Mouse (Mus musculus) cerebellum, postnatal 36 days (tissue): ENCODE data around the gene Dok3.

Source experiments
- DNase-seq, 2 experiments: peaks; one replicate each; pipeline ENCODE4 v3.0.0; 2021 to 2022; ENCODE audit warnings: mixed read lengths in 2 of 2

Dok3 gene

GRCm38 (mm10) chr13:55505810-55506209 is 23.3 kb downstream of the Dok3 start:
- no peak for DNase-seq

- no peak for DNase-seq
Observed at GRCm38 (mm10) chr13:55504390-55504789, 24.7 kb downstream of the Dok3 start.

- no peak for DNase-seq
Observed at GRCm38 (mm10) chr13:55502405-55502804, 26.7 kb downstream of the Dok3 start.

- DNase-seq = no peak
Observed at GRCm38 (mm10) chr13:55500575-55500974, 28.5 kb downstream of the Dok3 start.

DNA sequence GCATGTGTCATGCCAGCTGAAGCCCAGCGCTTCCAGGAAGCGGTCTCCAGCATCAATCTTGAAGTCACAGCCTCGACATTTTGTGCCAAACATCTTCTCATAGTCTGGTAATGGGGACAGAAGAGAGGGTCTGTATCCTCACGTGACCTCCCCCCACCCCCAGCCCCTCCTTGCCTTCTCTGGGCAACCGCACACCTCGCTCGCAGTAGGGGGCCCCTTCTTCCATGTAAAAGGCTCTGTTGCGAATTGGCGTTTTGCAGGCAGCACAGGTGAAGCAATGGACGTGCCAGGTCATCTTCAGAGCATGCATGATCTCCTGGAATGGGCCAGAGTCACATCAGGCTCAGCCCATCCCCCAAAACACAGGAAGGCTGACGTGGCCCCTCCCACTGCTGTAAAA is 30.2 kb downstream of the Dok3 start:
- DNase-seq = no peak

GRCm38 (mm10) chr13:55496661-55497060 is 32.4 kb downstream of the Dok3 start:
- no peak for DNase-seq

- no peak for DNase-seq
Observed at GRCm38 (mm10) chr13:55495702-55496101, 33.4 kb downstream of the Dok3 start.

- DNase-seq = peak; percentile 76 to 80
Observed at GRCm38 (mm10) chr13:55494883-55495621, 34.0 kb downstream of the Dok3 start.

GRCm38 (mm10) chr13:55494257-55494656 is 34.8 kb downstream of the Dok3 start:
- no peak for DNase-seq

- DNase-seq = peak in 1 of 2 experiments; percentile 27
Observed at GRCm38 (mm10) chr13:55487578-55488498, 41.3 kb downstream of the Dok3 start, which contains the start of gene Dbn1. Gene Dbn1 (minus strand): TSS chr13:55488111.

DNA sequence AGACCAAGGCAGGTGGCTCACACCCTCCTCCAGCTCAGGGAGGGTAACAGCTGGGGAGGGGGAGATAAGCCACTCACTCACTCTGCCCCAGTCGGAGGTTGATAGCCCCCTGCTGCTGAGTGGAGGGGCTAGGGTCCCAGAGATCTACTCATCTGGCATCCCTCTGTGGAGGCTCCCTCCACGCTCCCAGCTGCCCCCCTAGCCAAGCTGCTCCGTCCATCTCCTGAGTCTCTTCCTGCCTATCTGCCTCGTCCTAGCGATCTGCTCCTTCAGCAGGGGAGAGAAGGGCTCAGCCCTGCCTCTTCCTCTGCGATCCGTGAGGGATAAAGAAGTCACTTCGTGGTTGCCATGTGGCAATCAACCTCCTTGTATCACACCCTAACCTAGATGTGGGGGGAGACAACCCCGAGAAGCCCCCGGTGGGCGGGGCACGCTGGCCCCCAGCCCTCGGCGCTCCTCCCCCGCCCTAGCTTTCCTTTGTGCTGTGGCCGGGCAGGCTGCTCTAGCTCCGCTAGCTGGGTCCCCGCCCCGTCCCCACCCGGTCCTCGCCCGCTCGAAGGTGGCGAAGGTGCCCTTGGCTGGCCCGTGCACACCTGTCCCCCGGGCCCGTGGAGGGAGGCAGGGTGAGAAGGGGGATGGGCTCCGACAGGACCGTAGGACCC is 42.0 kb downstream of the Dok3 start:
- no peak for DNase-seq

DNA sequence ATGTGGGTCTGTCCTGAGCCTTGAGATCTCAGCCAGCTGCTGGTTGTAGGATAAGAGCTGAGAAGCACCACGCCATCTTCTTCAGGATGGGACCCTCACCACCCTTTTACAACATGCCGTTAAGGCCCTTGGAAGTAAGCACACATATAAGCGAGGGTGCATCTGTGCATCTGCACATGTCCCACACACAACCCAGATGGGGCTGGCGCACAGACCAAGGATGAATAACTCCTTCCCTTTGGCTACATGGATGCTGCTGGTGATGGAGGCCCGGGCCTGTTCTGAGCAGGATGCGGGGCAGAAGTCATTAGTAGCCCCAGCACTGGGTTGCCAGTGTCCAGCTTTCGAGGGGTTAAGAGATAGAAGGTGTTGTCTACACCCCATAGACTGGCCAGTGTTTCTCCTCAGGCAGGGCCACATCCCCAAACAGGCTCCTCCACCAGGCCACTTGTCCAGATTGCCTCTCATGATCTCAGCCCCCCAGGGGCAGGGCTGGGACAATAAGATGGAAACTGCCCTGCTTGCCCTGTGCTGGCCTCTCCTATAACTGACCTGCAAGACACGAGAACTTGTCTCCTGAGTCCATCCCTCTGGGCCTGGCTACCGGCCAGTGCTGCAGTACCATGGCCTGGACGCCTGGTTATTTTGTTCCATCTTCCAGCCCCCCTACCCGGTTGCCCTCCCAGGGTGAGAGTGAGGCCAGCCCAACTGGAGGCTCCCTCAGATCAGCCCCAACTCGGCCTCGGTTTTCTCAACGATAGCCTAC is 42.9 kb downstream of the Dok3 start:
- peak in 1 of 2 experiments; percentile 28 for DNase-seq

DNA sequence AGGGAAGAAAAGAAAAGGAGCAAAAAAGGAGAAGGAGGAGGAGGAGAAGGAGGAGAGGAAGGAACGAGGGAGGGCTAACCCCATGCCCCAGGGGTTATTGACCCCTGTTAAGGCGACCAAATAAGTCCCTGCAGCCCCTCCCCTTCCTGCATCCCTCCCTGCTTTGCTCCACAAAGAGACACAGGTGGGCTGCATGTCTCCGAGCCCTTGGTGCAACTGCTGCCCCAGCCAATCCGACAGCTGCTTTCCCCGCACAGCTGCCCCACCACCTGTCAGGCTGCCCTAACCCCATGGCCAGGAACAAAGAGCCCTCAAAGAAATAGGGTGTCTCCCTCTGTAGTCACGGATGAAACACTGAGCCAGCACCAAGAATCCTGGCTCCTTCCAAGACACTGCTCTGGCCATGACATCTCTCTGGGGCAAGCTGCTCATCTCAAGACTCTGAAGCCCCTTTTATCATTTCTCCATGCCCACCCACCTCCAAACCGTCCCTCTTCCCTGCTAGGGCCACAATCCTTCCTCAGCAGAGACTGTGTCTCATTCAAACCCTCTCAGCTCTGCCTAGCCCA is 44.5 kb downstream of the Dok3 start:
- DNase-seq = no peak

DNA sequence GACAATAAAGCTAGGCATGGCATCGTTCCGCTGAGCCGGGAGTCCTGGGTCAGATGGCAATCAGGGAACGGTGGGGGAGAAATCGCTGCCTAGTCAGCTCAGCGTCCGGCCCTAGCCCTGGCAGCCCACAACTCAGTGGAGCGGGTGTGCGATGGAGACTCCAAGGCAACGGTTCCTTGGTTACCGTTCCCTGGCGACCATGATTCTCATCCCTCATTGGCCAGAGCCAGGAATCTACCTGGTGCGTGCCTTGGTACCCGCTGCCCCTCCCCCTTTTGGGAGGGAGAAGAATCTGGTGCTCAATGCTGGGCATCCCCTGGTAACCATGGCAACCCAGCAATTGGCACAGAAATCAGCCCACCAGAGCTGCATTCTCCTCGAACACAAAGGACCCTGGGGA is 45.5 kb downstream of the Dok3 start:
- DNase-seq = no peak

DNA sequence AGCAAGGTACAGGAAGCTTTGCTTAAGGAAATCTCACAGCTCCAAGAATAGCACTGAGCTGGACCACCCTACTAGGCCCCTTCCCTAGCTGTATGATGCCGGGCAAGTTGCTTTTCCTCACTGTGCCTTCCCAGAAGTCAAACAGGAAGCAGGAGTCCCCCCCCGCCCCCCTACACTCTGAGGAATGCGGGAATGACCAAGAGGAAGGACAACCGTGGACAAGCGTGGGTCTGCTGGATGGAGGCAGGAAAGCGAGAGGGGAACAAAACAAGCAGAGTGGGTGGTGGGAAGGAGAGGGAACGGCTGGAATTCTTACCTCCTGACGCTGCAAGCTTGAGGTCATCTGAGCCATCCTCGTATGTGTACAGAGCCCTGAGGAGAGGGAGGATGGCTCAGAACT is 46.0 kb downstream of the Dok3 start:
- DNase-seq = no peak

- DNase-seq = no peak
Observed at GRCm38 (mm10) chr13:55482542-55482941, 46.6 kb downstream of the Dok3 start.

GRCm38 (mm10) chr13:55479929-55480328 is 49.2 kb downstream of the Dok3 start:
- no peak for DNase-seq

GRCm38 (mm10) chr13:55479008-55479407 is 50.1 kb downstream of the Dok3 start:
- no peak for DNase-seq

DNA sequence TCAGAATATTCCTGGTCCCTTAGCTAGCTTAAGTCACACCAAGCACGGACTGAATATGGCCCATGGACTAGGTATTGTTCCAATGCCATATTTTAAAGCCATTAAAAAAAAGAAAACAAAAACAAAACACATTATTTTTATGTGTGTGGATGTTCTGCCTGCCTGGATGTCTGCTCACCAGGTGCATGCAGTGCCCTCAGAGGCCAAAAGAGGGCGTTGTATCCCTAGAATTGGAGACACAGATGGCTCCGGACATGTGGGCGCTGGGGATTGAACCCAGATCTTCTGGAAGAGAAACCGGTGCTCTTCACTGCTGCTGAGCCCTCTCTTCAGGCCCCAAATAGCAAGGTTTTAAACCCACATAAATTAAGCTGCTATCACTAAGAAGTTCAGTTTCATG is 51.1 kb downstream of the Dok3 start:
- peak in 1 of 2 experiments; percentile 38 for DNase-seq

- no peak for DNase-seq
Observed at GRCm38 (mm10) chr13:55477492-55477891, 51.6 kb downstream of the Dok3 start.

DNA sequence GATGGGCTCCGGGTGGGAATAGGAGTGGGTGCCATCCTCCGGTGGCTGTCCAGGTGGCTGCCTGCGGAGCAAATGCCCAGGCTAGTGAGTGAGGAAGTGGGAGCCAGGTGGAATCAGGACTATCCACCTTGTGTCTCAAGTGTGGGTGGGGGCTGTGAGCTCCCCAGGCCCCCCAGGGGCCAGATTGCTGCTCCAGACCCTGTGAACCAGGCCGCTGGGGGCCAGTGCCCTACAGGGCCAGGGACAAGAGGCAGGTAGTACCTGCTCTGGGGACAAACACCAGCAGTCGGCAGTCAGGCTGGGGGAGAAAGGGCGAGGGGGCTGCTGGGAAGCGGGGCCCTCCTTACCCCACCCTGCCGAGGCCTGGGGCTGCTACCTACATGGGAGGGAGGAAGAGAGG is 52.8 kb downstream of the Dok3 start:
- no peak for DNase-seq

GRCm38 (mm10) chr13:55475750-55476149 is 53.3 kb downstream of the Dok3 start:
- no peak for DNase-seq
